Mouse (Mus musculus): ENCODE measurements at regions not wholly inside any gene's neighbourhood (a gene's known extent, or its start where the extent isn't known, plus 50 kb on each side); places are given as distances from the start of the nearest gene placed in this dataset.

- DNase-seq (ENCODE audit: extremely low read depth, low read depth) = peak; percentile 6
These were observed 395.0 kb upstream of the Plxna2 start for GRCm38 (mm10) chr1:194223015-194223414.

GRCm38 (mm10) chr1:194208034-194209000 lies 409.7 kb upstream of the Plxna2 start:
- DNase-seq (ENCODE audit: extremely low read depth, low read depth) = no peak

- DNase-seq (ENCODE audit: extremely low read depth, low read depth) = no peak
These were observed 420.5 kb upstream of the Plxna2 start for GRCm38 (mm10) chr1:194197516-194197915.

- DNase-seq (ENCODE audit: extremely low read depth, low read depth) = no peak
These were observed 435.7 kb upstream of the Plxna2 start for GRCm38 (mm10) chr1:194182293-194182692.

GRCm38 (mm10) chr1:194161469-194161868 lies 456.5 kb upstream of the Plxna2 start:
- no peak for DNase-seq (ENCODE audit: extremely low read depth, low read depth)

- no peak for DNase-seq (ENCODE audit: extremely low read depth, low read depth)
These were observed 457.1 kb upstream of the Plxna2 start for GRCm38 (mm10) chr1:194160761-194161461.

GRCm38 (mm10) chr1:194157268-194157667 lies 460.8 kb upstream of the Plxna2 start:
- DNase-seq (ENCODE audit: extremely low read depth, low read depth) = no peak

- DNase-seq (ENCODE audit: extremely low read depth, low read depth) = no peak
These were observed 469.3 kb upstream of the Plxna2 start for GRCm38 (mm10) chr1:194148416-194149364.

- DNase-seq (ENCODE audit: extremely low read depth, low read depth) = no peak
These were observed 500.2 kb upstream of the Plxna2 start for GRCm38 (mm10) chr1:194117631-194118360.

GRCm38 (mm10) chr1:194114399-194114798 lies 503.6 kb upstream of the Plxna2 start:
- DNase-seq (ENCODE audit: extremely low read depth, low read depth) = no peak

- no peak for DNase-seq (ENCODE audit: extremely low read depth, low read depth)
These were observed 506.1 kb upstream of the Plxna2 start for GRCm38 (mm10) chr1:194111931-194112330.

- DNase-seq (ENCODE audit: extremely low read depth, low read depth) = no peak
These were observed 508.6 kb upstream of the Plxna2 start for GRCm38 (mm10) chr1:194109172-194110071.

- no peak for DNase-seq (ENCODE audit: extremely low read depth, low read depth)
These were observed 509.9 kb upstream of the Plxna2 start for GRCm38 (mm10) chr1:194108132-194108531.

- no peak for DNase-seq (ENCODE audit: extremely low read depth, low read depth)
These were observed 510.6 kb upstream of the Plxna2 start for GRCm38 (mm10) chr1:194107271-194107938.

- no peak for DNase-seq (ENCODE audit: extremely low read depth, low read depth)
These were observed 528.0 kb upstream of the Plxna2 start for GRCm38 (mm10) chr1:194089918-194090548.

GRCm38 (mm10) chr1:194058512-194058911 lies 559.5 kb upstream of the Plxna2 start:
- DNase-seq (ENCODE audit: extremely low read depth, low read depth) = no peak

GRCm38 (mm10) chr1:194056544-194056943 lies 561.5 kb upstream of the Plxna2 start:
- DNase-seq (ENCODE audit: extremely low read depth, low read depth) = no peak

GRCm38 (mm10) chr1:194049746-194050351 lies 568.2 kb upstream of the Plxna2 start:
- DNase-seq (ENCODE audit: extremely low read depth, low read depth) = no peak

Measured in MEL-GATA-1-ER (cell line).